In the genomic region with DNA sequence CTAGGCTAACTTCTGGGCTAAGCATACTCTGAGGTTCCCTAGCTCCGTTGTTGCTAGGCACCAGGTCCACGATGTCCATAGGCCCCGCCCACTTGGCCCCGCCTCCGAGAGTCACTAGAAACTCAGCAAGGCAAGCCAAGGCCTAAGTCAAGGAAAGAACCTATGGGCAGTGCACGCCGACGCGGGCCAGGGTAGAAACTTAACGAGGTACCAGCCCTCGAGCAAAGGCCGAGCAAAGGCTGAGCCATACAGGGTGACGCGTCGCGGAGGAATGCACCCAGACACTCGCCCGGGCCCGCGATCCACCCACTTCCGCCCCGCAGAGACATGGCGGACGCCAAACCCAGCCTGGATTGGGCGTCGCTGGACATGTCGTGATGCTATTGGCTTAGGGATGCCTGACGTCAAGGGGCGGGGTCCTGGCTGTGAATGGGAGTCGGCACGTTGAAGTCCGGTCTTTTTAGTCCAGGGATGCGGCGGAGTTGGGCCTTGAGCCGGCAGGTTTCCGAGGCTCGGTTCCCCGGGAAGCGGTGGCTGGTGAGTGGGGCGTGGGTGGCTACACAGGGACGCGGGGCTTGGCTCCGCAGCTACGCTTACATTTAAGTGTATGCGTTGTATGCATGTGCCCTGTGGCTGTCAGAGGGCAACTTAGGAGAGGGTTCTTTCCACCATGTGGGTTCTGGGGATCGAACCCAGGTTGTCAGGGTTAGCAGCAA, we compare ENCODE assay signal across 7 mouse cellular contexts. TPM values are rescaled to one million over a fixed set of nuclear protein-coding genes. Genes with fewer than 3 reads are reported as not detected.
DNase-seq lines count a peak whose midpoint lies in the region; ATAC-seq lines count a peak whose summit lies in the region.

A gene (minus strand): TSS at position 275 of the 716 bp plus-strand sequence.
A gene (plus strand): TSS at position 428 of the 716 bp plus-strand sequence.

- peak; percentile 100 for DNase-seq in adrenal gland, postnatal 14 days
- peak; percentile 98 for DNase-seq in embryonic facial prominence, embryonic 11.5 days (ENCODE audit: low spot score)
- peak; percentile 100 for DNase-seq in heart, adult 11 months
- DNase-seq in kidney, adult 18-20 months, result peak; percentile 99
- DNase-seq in limb, embryonic 11.5 days (ENCODE audit: low spot score), result peak; percentile 98
- DNase-seq in midbrain, embryonic 14.5 days, result peak; percentile 98
- DNase-seq in spleen, adult 18-20 months, result peak; percentile 92 to 98

- peak within 1 kb of the TSS; percentile 86 for H3K4me2 ChIP-seq in embryonic facial prominence, embryonic 11.5 days (ENCODE audit: low read depth, low read length)
- H3K4me2 ChIP-seq in limb, embryonic 11.5 days (ENCODE audit: low read depth, severe bottlenecking), result peak within 1 kb of the TSS; percentile 84
- H3K4me2 ChIP-seq in midbrain, embryonic 14.5 days (ENCODE audit: low read length), result peak within 1 kb of the TSS; percentile 77

- no peak within 1 kb of the TSS for H3K27ac ChIP-seq in embryonic facial prominence, embryonic 11.5 days (replicated peaks; ENCODE audit: low read depth, low read length)
- no peak within 1 kb of the TSS for H3K27ac ChIP-seq in limb, embryonic 11.5 days (replicated peaks; ENCODE audit: low read depth, low read length)
- H3K27ac ChIP-seq in midbrain, embryonic 14.5 days (replicated peaks; ENCODE audit: low read depth, low read length), result peak within 1 kb of the TSS; percentile 68; the same call in 1 of the 2 replicates

- peak within 1 kb of the TSS; percentile 61 for H3K4me3 ChIP-seq in embryonic facial prominence, embryonic 11.5 days (ENCODE audit: low read depth, low read length)
- H3K4me3 ChIP-seq in limb, embryonic 11.5 days (ENCODE audit: low read depth, low read length), result peak within 1 kb of the TSS; percentile 59
- H3K4me3 ChIP-seq in midbrain, embryonic 14.5 days (replicated peaks; ENCODE audit: low read depth, low read length), result peak within 1 kb of the TSS; percentile 60

- H3K27me3 ChIP-seq in embryonic facial prominence, embryonic 11.5 days (ENCODE audit: control insufficient read depth, insufficient read depth, low read length), result no peaks in the 10 kb centered on the region; the same call in 1 of the 2 replicates
- no peaks in the 10 kb centered on the region for H3K27me3 ChIP-seq in limb, embryonic 11.5 days (ENCODE audit: control insufficient read depth, insufficient read depth, low read length)
- no peaks in the 10 kb centered on the region for H3K27me3 ChIP-seq in midbrain, embryonic 14.5 days (ENCODE audit: control insufficient read depth, insufficient read depth, low read length)

- ATAC-seq in embryonic facial prominence, embryonic 11.5 days (replicated peaks; ENCODE audit: insufficient number of reproducible peaks, low FRiP score, low TSS enrichment, low read depth), result peak; percentile 91
- peak; percentile 95 for ATAC-seq in limb, embryonic 11.5 days (ENCODE audit: insufficient number of reproducible peaks, low FRiP score, low TSS enrichment, low read depth)
- ATAC-seq in midbrain, embryonic 14.5 days (ENCODE audit: low FRiP score, low TSS enrichment), result peak; percentile 97

- no peaks in the 10 kb centered on the region for H3K36me3 ChIP-seq in embryonic facial prominence, embryonic 11.5 days (replicated peaks; ENCODE audit: control insufficient read depth, insufficient read depth, low read depth, low read length)
- H3K36me3 ChIP-seq in limb, embryonic 11.5 days (ENCODE audit: control insufficient read depth, insufficient read depth, low read length), result no peaks in the 10 kb centered on the region
- no peaks in the 10 kb centered on the region for H3K36me3 ChIP-seq in midbrain, embryonic 14.5 days (ENCODE audit: control insufficient read depth, insufficient read depth, low read length)

- no peaks in the 10 kb centered on the region; the same call in 1 of the 2 replicates for H3K4me1 ChIP-seq in embryonic facial prominence, embryonic 11.5 days (ENCODE audit: control insufficient read depth, insufficient read depth, low read length)
- peaks cover 11% of the 10 kb centered on the region; the same call in 1 of the 2 replicates for H3K4me1 ChIP-seq in limb, embryonic 11.5 days (ENCODE audit: control insufficient read depth, insufficient read depth, low read length)
- H3K4me1 ChIP-seq in midbrain, embryonic 14.5 days (ENCODE audit: control insufficient read depth, insufficient read depth, low read length), result peaks cover 9% of the 10 kb centered on the region

- WGBS in embryonic facial prominence, embryonic 11.5 days, result under 1% methylated on average over 46 of the region's 46 CpGs
- WGBS in limb, embryonic 11.5 days, result under 1% methylated on average over 46 of the region's 46 CpGs
- under 1% methylated on average over 46 of the region's 46 CpGs for WGBS in midbrain, embryonic 14.5 days

- peak within 1 kb of the TSS; percentile 58 for H3K9ac ChIP-seq in embryonic facial prominence, embryonic 11.5 days (replicated peaks; ENCODE audit: low read length)
- H3K9ac ChIP-seq in limb, embryonic 11.5 days (ENCODE audit: low read length), result peak within 1 kb of the TSS; percentile 45; the same call in 1 of the 2 replicates
- H3K9ac ChIP-seq in midbrain, embryonic 14.5 days (replicated peaks; ENCODE audit: low read length), result peak within 1 kb of the TSS; percentile 46; the same call in 1 of the 2 replicates

- no peaks in the 10 kb centered on the region for H3K9me3 ChIP-seq in embryonic facial prominence, embryonic 11.5 days (replicated peaks; ENCODE audit: control insufficient read depth, low read length)
- no peaks in the 10 kb centered on the region for H3K9me3 ChIP-seq in limb, embryonic 11.5 days (ENCODE audit: control insufficient read depth, low read length)
- H3K9me3 ChIP-seq in midbrain, embryonic 14.5 days (ENCODE audit: control insufficient read depth, low read length), result no peaks in the 10 kb centered on the region

RNA-seq across cellular contexts. Expression of the first gene that starts in this region (rescaled TPM):
- 0.26 TPM in 1 of 2 replicates, not detected in the other for total RNA-seq in adrenal gland, postnatal 14 days (2021)
- 0.24 TPM in 1 of 2 replicates, not detected in the other for polyA plus RNA-seq in embryonic facial prominence, embryonic 11.5 days (2014; fragmentation: Nextera tagmentation; extraction: Ambion mirVana)
- 0.13 and 0.56 TPM in 2 replicates for polyA plus RNA-seq in limb, embryonic 11.5 days (2014; fragmentation: Nextera tagmentation; extraction: Ambion mirVana)
- polyA plus RNA-seq in midbrain, embryonic 14.5 days (2014; fragmentation: Nextera tagmentation; extraction: Ambion mirVana), result 0.41 and 0.80 TPM in 2 replicates

RNA-seq across cellular contexts. Expression of the second gene that starts in this region (rescaled TPM):
- total RNA-seq in adrenal gland, postnatal 14 days (2021), result 5.1 and 5.9 TPM in 2 replicates
- polyA plus RNA-seq in embryonic facial prominence, embryonic 11.5 days (2014; fragmentation: Nextera tagmentation; extraction: Ambion mirVana), result 3.8 and 5.7 TPM in 2 replicates
- 3.7 and 5.2 TPM in 2 replicates for polyA plus RNA-seq in limb, embryonic 11.5 days (2014; fragmentation: Nextera tagmentation; extraction: Ambion mirVana)
- polyA plus RNA-seq in midbrain, embryonic 14.5 days (2014; fragmentation: Nextera tagmentation; extraction: Ambion mirVana), result 3.5 TPM in 2 replicates
